Comparison of ENCODE assay signal across 8 mouse cellular contexts in genomic region chr9:100546594-100546910, GRCm38 (mm10). TPM values are rescaled to one million over a fixed set of nuclear protein-coding genes. Genes with fewer than 3 reads are reported as not detected.
A peak's percentile ranks its signal among the peaks of the same experiment; 100 is the strongest.
DNase-seq lines count a peak whose midpoint lies in the region; ATAC-seq and TF ChIP-seq lines count a peak whose summit lies in the region.

No protein-coding gene starts in this region.

- peak overlapping the region; percentile 62 for H3K9ac ChIP-seq in kidney, embryonic 15.5 days
- peak overlapping the region; percentile 87 for H3K9ac ChIP-seq in lung, postnatal 0 days (replicated peaks; ENCODE audit: low read depth)

- TF ChIP-seq CTCF in lung, postnatal 0 days (IDR thresholded peaks at IDR 0.05): no peak; the same call in 1 of the 2 replicates

- TF ChIP-seq EP300 in lung, postnatal 0 days (IDR thresholded peaks at IDR 0.05): no peak

- H3K4me2 ChIP-seq in kidney, embryonic 15.5 days: peak overlapping the region; percentile 78
- peak overlapping the region; percentile 72 for H3K4me2 ChIP-seq in lung, postnatal 0 days (replicated peaks; ENCODE audit: low read depth, low read length)

- H3K9me3 ChIP-seq in kidney, embryonic 15.5 days (replicated peaks): no peaks in the 10 kb centered on the region
- peaks cover 5% of the 10 kb centered on the region; the same call in 1 of the 2 replicates for H3K9me3 ChIP-seq in lung, postnatal 0 days (ENCODE audit: low read length)

- ATAC-seq in kidney, embryonic 15.5 days (replicated peaks; ENCODE audit: low FRiP score): no peak
- peak; percentile 10; the same call in 1 of the 2 replicates for ATAC-seq in lung, postnatal 0 days

- H3K4me3 ChIP-seq in kidney, embryonic 15.5 days (replicated peaks): peak overlapping the region; percentile 92
- H3K4me3 ChIP-seq in lung, postnatal 0 days (ENCODE audit: low read depth, low read length): peak overlapping the region; percentile 94

- WGBS in kidney, embryonic 15.5 days: 9% methylated on average over 9 of the region's 9 CpGs
- 7% methylated on average over 9 of the region's 9 CpGs for WGBS in lung, postnatal 0 days

- no peak for DNase-seq in kidney, postnatal 14 days
- DNase-seq in brain, adult 2 months (ENCODE audit: low read depth, low spot score): peak; percentile 42
- peak; percentile 88 for DNase-seq in gonadal fat pad, adult 2 months (ENCODE audit: low read depth)
- peak; percentile 67 for DNase-seq in lung, postnatal 0 days (ENCODE audit: low spot score)
- DNase-seq in natural killer cell, adult 2 months (ENCODE audit: low spot score in 2 of 2): no peak
- no peak for DNase-seq in urinary bladder, postnatal 25 days (ENCODE audit: low spot score)
- no peak for DNase-seq in embryo, embryonic 10.5 days (ENCODE audit: low spot score)

- H3K27ac ChIP-seq in kidney, embryonic 15.5 days: peak overlapping the region; percentile 96
- H3K27ac ChIP-seq in lung, postnatal 0 days (ENCODE audit: low read length): peak overlapping the region; percentile 89

- H3K36me3 ChIP-seq in kidney, embryonic 15.5 days: peaks cover 12% of the 10 kb centered on the region; the same call in 1 of the 2 replicates
- no peaks in the 10 kb centered on the region; the same call in 1 of the 2 replicates for H3K36me3 ChIP-seq in lung, postnatal 0 days (ENCODE audit: insufficient read depth, low read length)

- no peaks in the 10 kb centered on the region for H3K27me3 ChIP-seq in kidney, embryonic 15.5 days
- H3K27me3 ChIP-seq in lung, postnatal 0 days (replicated peaks; ENCODE audit: insufficient read depth, low read length): no peaks in the 10 kb centered on the region

- H3K4me1 ChIP-seq in kidney, embryonic 15.5 days: peaks cover 16% of the 10 kb centered on the region
- peaks cover 6% of the 10 kb centered on the region; the same call in 1 of the 2 replicates for H3K4me1 ChIP-seq in lung, postnatal 0 days (ENCODE audit: insufficient read depth, low read depth, low read length)

RNA-seq across cellular contexts. Expression of gene Nck1, which starts 0.6 kb away (rescaled TPM):
- polyA plus RNA-seq in kidney, embryonic 15.5 days (2015; fragmentation: Nextera tagmentation; extraction: Ambion mirVana): 71.5 and 76.8 TPM in 2 replicates
- polyA plus RNA-seq in gonadal fat pad, adult 2 months (2012; rRNA removed): 9.4 and 10.0 TPM in 2 replicates
- 77.9 and 87.8 TPM in 2 replicates for polyA plus RNA-seq in lung, postnatal 0 days (2015; fragmentation: Nextera tagmentation; extraction: Ambion mirVana)

RNA-seq across cellular contexts. Expression of gene Slc35g2, which starts 24.3 kb away (rescaled TPM):
- 4.5 and 5.6 TPM in 2 replicates for polyA plus RNA-seq in kidney, embryonic 15.5 days (2015; fragmentation: Nextera tagmentation; extraction: Ambion mirVana)
- polyA plus RNA-seq in gonadal fat pad, adult 2 months (2012; rRNA removed): 2.1 and 3.0 TPM in 2 replicates
- polyA plus RNA-seq in lung, postnatal 0 days (2015; fragmentation: Nextera tagmentation; extraction: Ambion mirVana): 16.1 and 16.7 TPM in 2 replicates

RNA-seq across cellular contexts. Expression of gene Stag1, which starts 51.0 kb away (rescaled TPM):
- 45.0 and 48.9 TPM in 2 replicates for polyA plus RNA-seq in kidney, embryonic 15.5 days (2015; fragmentation: Nextera tagmentation; extraction: Ambion mirVana)
- polyA plus RNA-seq in gonadal fat pad, adult 2 months (2012; rRNA removed): 6.7 and 8.5 TPM in 2 replicates
- 38.1 and 40.1 TPM in 2 replicates for polyA plus RNA-seq in lung, postnatal 0 days (2015; fragmentation: Nextera tagmentation; extraction: Ambion mirVana)

RNA-seq across cellular contexts. Expression of gene Il20rb, which starts 60.0 kb away (rescaled TPM):
- polyA plus RNA-seq in kidney, embryonic 15.5 days (2015; fragmentation: Nextera tagmentation; extraction: Ambion mirVana): 1.2 and 1.5 TPM in 2 replicates
- polyA plus RNA-seq in gonadal fat pad, adult 2 months (2012; rRNA removed): 23.2 and 25.0 TPM in 2 replicates
- 1.9 and 2.2 TPM in 2 replicates for polyA plus RNA-seq in lung, postnatal 0 days (2015; fragmentation: Nextera tagmentation; extraction: Ambion mirVana)

Comparison
In these comparisons a context has a peak if more than half of its experiments do, and no peak if none do; other contexts are left out.
1. DNase-seq: peak in brain, adult 2 months (single experiment), gonadal fat pad, adult 2 months (single experiment) and lung, postnatal 0 days (single experiment); none in kidney, postnatal 14 days (single experiment), natural killer cell, adult 2 months (0 of 2), urinary bladder, postnatal 25 days (single experiment) and embryo, embryonic 10.5 days (single experiment).